Mouse (Mus musculus) limb, embryonic 15.5 days (tissue): Measurements from ENCODE around the gene Tma7. TPM values are rescaled to one million over a fixed set of nuclear protein-coding genes. Genes with fewer than 3 reads are reported as not detected.
A peak's percentile ranks its signal among the peaks of the same experiment; 100 is the strongest.

Experiments
- ATAC-seq: fragments of 200-750 bp; cut with Nextera tagmentation; 2 replicates; pipeline ENCODE4 v1.8.0; 2017; ENCODE audit warnings: low read depth, moderate TSS enrichment; ENCODE audit not compliant: insufficient number of reproducible peaks, low FRiP score, low TSS enrichment
- H3K27ac ChIP-seq: fragments of 300-500 bp; sonication (generic); 2 replicates; pipeline ENCODE4 v1.5.1; 2015; ENCODE audit warnings: moderate library complexity, mild to moderate bottlenecking, inconsistent platforms
- H3K27me3 ChIP-seq: fragments of 300-500 bp; sonication (generic); 2 replicates; pipeline ENCODE4 v1.6.1; 2015; ENCODE audit warnings: inconsistent platforms
- H3K36me3 ChIP-seq: fragments of 300-500 bp; sonication (generic); 2 replicates; pipeline ENCODE4 v1.6.1; 2015; ENCODE audit warnings: inconsistent platforms
- H3K4me1 ChIP-seq: fragments of 300-500 bp; sonication (generic); 2 replicates; pipeline ENCODE4 v1.6.1; 2015; ENCODE audit warnings: inconsistent platforms
- H3K4me2 ChIP-seq: fragments of 300-500 bp; sonication (generic); 2 replicates; pipeline ENCODE4 v1.6.1; 2015; ENCODE audit warnings: mild to moderate bottlenecking, inconsistent platforms
- H3K4me3 ChIP-seq: fragments of 300-500 bp; sonication (generic); 2 replicates; pipeline ENCODE4 v1.5.1; 2015; ENCODE audit warnings: mild to moderate bottlenecking, inconsistent platforms
- H3K9ac ChIP-seq: fragments of 300-500 bp; sonication (generic); 2 replicates; pipeline ENCODE4 v1.6.1; 2015; ENCODE audit warnings: inconsistent platforms
- H3K9me3 ChIP-seq: fragments of 300-500 bp; sonication (generic); 2 replicates; pipeline ENCODE4 v1.6.1; 2016; ENCODE audit warnings: inconsistent platforms
- WGBS: fragments of 180-500 bp; shearing (Covaris S2); methylation state at CpG from one replicate; pipeline ENCODE4 v1.1.7; 2015; 5-methylcytosine and 5-hydroxymethylcytosine counted together
- polyA plus RNA-seq: library from polyadenylated mRNA; unstranded; fragments of >200 nt; fragmentation: Nextera tagmentation; extraction: Ambion mirVana; gene quantifications from 2 replicates; pipeline ENCODE4 v1.2.1, GENCODE M21; 2015

The Tma7 gene
- 487 and 558 TPM in 2 replicates for polyA plus RNA-seq

DNA sequence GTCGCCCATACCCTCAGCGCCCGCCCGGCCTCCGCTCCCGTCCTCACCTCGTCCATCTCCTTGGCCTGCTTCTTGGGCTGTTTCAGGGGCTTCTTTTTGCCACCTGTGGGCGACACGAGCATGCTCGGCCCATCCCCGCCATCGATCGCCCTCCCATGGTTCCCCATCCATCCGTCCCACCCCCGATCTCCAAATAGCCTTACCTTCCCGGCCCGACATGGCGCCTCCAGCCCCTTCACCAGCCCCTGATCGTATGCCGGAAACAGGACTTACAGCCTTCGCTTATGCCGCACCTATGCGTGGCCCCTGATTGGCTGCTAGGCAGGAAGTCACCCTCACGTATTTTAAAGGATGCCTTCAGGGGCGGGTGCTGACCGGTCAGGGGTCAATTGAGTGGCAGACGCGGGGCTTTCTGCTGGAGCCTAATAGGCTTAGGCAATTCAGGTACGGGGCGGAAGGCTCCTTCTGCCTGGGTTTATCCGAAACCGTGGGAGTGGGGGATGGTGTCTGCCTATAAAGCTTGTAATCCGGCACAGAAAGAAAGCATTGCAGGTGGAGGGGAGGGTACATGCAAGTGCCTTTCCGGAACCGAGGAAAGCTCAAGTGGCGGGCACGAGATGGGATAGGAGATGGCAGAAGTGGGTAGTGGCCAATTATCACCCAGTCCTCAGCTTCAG is at the start of gene Tma7, which contains the start of gene Ccdc51:
Gene Tma7 (minus strand): TSS at position 464 of the 677 bp plus-strand sequence.
Gene Ccdc51 (plus strand): TSS at position 370 of the 677 bp plus-strand sequence.
- H3K27ac ChIP-seq, result peak within 1 kb of the TSS; percentile 81
- under 1% methylated on average over 37 of the region's 37 CpGs for WGBS
- H3K9me3 ChIP-seq, result no peaks in the 10 kb centered on the region
- H3K36me3 ChIP-seq, result peaks cover 24% of the 10 kb centered on the region
- H3K9ac ChIP-seq, result peak within 1 kb of the TSS; percentile 83
- H3K27me3 ChIP-seq, result no peaks in the 10 kb centered on the region
- peak; percentile 93 for ATAC-seq
- peak within 1 kb of the TSS; percentile 77 for H3K4me3 ChIP-seq
- H3K4me1 ChIP-seq, result peaks cover 20% of the 10 kb centered on the region
- peak within 1 kb of the TSS; percentile 65 for H3K4me2 ChIP-seq

DNA sequence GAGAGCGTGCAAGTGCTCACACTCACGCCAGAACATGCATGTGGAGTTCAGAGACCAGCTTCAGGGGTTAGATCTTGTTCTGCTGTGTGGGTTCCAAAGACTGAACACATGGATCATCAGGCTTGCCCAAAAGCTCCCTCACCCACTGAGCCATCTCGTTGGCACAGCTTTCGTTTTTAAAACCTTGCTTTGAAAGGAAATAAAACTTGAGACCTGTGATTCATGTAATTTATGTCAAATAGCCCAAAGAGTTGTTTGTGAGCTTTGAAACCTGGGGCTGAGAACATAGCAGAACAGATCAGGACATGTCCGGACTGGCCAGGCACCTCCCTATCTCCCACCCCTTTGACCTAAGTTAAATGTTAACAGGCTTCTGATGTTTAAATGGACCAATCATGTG is 47.7 kb upstream of the Tma7 start:
- Histone ChIP-seq H3K4me3 (no peak overlapping the region), H3K27me3 (no peaks in the 10 kb centered on the region), H3K36me3 (no peaks in the 10 kb centered on the region), H3K4me1 (no peaks in the 10 kb centered on the region), H3K9ac (no peak overlapping the region), H3K4me2 (no peak overlapping the region), H3K27ac (no peak overlapping the region), H3K9me3 (no peaks in the 10 kb centered on the region)
- ATAC-seq, result no peak
- WGBS, result 77% methylated on average over 5 of the region's 5 CpGs

DNA sequence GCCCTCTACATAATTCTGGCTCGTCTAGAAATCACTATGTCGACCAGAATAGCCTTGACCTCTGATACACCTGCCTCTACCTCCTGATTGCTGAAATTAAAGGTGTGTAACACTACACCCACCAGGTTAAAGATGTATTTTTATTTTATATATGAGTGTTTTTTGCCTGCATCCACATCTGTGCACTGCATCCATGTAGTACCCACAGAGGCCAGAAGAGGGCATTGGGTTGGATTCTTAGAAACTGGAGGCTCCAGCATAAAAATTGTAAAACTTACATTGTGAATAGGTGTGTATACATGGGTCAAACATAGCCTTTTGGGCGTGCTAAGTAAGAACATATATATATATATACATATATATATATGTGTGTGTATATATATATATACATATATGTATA is 45.8 kb upstream of the Tma7 start:
- Histone ChIP-seq H3K4me1 (peaks cover 3% of the 10 kb centered on the region; the same call in 1 of the 2 replicates), H3K9me3 (no peaks in the 10 kb centered on the region), H3K4me3 (no peak overlapping the region), H3K27me3 (no peaks in the 10 kb centered on the region), H3K9ac (no peak overlapping the region), H3K4me2 (no peak overlapping the region), H3K36me3 (no peaks in the 10 kb centered on the region), H3K27ac (no peak overlapping the region)
- 58% methylated on average over 3 of the region's 3 CpGs for WGBS
- ATAC-seq, result no peak

DNA sequence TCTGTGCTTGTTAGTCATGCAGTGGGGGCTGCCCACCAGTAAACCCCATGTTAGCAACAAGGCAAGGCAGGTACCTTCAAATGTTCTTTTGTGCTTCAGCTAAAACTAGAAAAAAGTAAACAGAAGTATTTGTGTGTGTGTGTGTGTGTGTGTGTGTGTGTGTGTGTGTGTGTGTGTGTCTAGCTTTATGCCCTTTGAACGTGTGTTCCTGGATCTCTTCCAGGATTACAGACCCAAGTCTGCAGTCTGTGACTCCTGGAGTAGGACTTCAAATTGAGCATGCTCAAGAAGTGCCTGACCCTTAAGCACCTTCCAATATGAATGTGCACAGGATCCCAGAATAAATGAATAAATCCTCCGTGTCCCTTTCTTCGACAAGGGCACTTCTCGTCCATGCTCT is 44.7 kb upstream of the Tma7 start:
- H3K4me2 ChIP-seq, result no peak overlapping the region
- no peak for ATAC-seq
- no peak overlapping the region for H3K27ac ChIP-seq
- no peaks in the 10 kb centered on the region for H3K27me3 ChIP-seq
- no peaks in the 10 kb centered on the region for H3K36me3 ChIP-seq
- WGBS, result 84% methylated on average over 4 of the region's 4 CpGs
- H3K4me3 ChIP-seq, result no peak overlapping the region
- no peaks in the 10 kb centered on the region for H3K9me3 ChIP-seq
- peaks cover 3% of the 10 kb centered on the region; the same call in 1 of the 2 replicates for H3K4me1 ChIP-seq
- no peak overlapping the region for H3K9ac ChIP-seq

DNA sequence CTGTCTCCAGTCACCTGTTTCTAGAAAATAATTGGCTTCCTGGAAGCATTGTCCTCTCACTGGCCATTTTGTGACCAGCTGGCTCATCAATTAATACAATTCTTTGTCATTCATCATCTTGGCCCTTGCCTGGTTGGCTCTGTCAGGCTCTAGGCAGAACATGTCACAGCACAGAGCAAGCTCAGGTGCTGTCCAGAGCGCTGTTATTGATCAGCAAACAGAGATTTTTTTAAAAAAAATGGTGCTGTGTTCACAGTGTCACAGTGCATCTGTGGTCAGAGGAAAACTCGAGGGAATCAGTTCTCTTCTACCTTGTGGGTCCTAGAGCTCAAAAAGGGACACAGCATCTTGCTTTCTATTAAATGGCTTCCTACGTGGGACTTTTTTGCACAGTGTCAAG is 43.1 kb upstream of the Tma7 start:
- no peaks in the 10 kb centered on the region for H3K9me3 ChIP-seq
- H3K27ac ChIP-seq, result no peak overlapping the region
- no peak overlapping the region for H3K4me2 ChIP-seq
- WGBS, result 66% methylated on average over 3 of the region's 3 CpGs
- no peaks in the 10 kb centered on the region for H3K36me3 ChIP-seq
- H3K9ac ChIP-seq, result no peak overlapping the region
- H3K4me3 ChIP-seq, result no peak overlapping the region
- H3K4me1 ChIP-seq, result peaks cover 3% of the 10 kb centered on the region; the same call in 1 of the 2 replicates
- no peak for ATAC-seq
- no peaks in the 10 kb centered on the region for H3K27me3 ChIP-seq

DNA sequence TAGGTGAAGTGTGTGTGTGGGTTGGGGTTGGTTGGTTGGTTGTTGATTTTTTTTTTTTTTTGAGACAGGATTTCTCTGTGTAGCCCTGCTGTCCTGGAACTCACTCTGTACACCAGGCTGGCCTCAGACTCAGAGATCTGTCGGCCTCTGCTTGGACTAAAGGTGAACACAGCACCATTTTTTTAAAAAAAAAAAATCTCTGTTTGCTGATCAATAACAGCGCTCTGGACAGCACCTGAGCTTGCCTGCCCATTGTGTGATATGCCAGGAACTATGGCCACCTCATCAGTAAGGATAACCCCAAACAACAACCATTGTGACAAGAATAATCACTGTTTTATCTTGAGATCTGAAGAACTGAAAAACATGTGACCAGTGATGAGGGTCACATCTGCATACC is 42.7 kb upstream of the Tma7 start:
- no peaks in the 10 kb centered on the region for H3K9me3 ChIP-seq
- no peak overlapping the region for H3K27ac ChIP-seq
- WGBS, result 84% methylated on average over 2 of the region's 2 CpGs
- no peaks in the 10 kb centered on the region for H3K27me3 ChIP-seq
- H3K4me1 ChIP-seq, result peaks cover 3% of the 10 kb centered on the region; the same call in 1 of the 2 replicates
- no peaks in the 10 kb centered on the region for H3K36me3 ChIP-seq
- H3K4me2 ChIP-seq, result no peak overlapping the region
- ATAC-seq, result no peak
- no peak overlapping the region for H3K9ac ChIP-seq
- no peak overlapping the region for H3K4me3 ChIP-seq

DNA sequence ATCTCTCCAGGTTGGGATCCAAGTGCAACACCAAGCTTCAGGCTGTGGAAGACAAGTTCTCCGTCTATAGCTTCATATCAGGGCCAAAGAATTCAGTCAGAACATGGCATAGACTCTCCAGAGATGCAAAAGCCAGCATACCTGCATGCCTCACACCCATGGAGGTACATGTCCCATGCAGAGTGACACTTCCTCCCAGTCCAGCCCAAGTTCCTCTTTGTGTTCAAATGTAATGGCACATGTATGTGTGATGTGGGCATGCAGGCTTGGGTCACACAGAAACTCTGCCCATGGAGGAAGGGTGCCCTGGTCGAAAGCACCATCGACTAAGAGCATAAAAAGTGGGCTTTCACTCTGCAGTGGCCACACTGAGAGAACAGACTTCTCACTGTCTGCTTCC is 41.8 kb upstream of the Tma7 start:
- Histone ChIP-seq H3K4me2 (no peak overlapping the region), H3K9me3 (no peaks in the 10 kb centered on the region), H3K36me3 (peaks cover under 1% of the 10 kb centered on the region; the same call in 1 of the 2 replicates), H3K27me3 (no peaks in the 10 kb centered on the region), H3K9ac (no peak overlapping the region), H3K4me1 (peaks cover 3% of the 10 kb centered on the region; the same call in 1 of the 2 replicates), H3K27ac (no peak overlapping the region), H3K4me3 (no peak overlapping the region)
- 83% methylated on average over 3 of the region's 3 CpGs for WGBS
- no peak for ATAC-seq

DNA sequence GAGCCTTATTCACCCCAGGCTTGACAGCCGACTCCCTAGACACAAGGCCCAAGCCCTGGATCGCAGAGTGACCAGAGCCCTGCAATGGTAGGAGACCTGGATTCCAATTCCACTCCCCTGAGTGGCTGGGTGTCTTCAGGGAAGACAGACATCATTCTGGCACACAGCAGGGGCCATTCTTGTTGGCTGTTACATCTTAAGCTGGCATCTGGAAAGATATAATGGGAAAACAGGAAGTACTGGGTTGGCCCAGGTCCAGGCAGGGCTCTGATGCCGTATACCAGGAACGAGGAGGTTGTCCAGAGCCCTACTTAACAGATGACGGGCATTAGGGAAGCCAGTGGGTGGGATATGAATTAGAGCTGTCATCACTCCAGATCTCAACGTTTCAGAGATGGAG is 40.9 kb upstream of the Tma7 start:
- peaks cover 3% of the 10 kb centered on the region; the same call in 1 of the 2 replicates for H3K4me1 ChIP-seq
- no peaks in the 10 kb centered on the region for H3K27me3 ChIP-seq
- no peak overlapping the region for H3K4me3 ChIP-seq
- no peak overlapping the region for H3K27ac ChIP-seq
- ATAC-seq, result no peak
- no peaks in the 10 kb centered on the region for H3K9me3 ChIP-seq
- WGBS, result 36% methylated on average over 6 of the region's 6 CpGs
- peaks cover 8% of the 10 kb centered on the region for H3K36me3 ChIP-seq
- H3K9ac ChIP-seq, result no peak overlapping the region
- H3K4me2 ChIP-seq, result no peak overlapping the region

DNA sequence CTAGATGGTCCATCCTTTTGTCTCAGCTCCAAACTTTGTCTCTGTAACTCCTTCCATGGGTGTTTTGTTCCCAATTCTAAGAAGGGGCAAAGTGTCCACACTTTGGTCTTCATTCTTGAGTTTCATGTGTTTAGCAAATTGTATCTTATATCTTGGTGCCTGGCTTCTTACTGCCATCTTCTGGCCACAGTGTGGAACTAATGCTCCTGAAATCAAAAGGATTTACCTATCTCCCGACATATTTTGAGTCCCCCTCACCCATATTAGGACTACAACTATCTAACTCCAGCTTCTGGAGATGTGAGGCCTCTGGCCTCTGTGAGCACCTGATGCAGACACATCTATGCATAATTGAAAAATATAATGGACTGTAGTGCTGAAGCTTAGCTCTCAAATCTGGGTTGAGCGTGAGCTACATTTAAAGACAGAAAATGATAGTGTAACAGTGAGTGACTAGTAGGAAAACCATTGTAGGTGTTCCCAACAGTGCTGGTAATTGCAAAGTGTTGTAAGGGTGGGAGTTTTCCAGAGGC is 40.2 kb upstream of the Tma7 start:
- Histone ChIP-seq H3K27me3 (no peaks in the 10 kb centered on the region), H3K4me1 (peaks cover 3% of the 10 kb centered on the region; the same call in 1 of the 2 replicates), H3K4me3 (no peak overlapping the region), H3K9ac (no peak overlapping the region), H3K9me3 (no peaks in the 10 kb centered on the region), H3K36me3 (peaks cover 13% of the 10 kb centered on the region), H3K27ac (no peak overlapping the region), H3K4me2 (no peak overlapping the region)
- no peak for ATAC-seq
- WGBS, result 46% methylated on average over 2 of the region's 2 CpGs

DNA sequence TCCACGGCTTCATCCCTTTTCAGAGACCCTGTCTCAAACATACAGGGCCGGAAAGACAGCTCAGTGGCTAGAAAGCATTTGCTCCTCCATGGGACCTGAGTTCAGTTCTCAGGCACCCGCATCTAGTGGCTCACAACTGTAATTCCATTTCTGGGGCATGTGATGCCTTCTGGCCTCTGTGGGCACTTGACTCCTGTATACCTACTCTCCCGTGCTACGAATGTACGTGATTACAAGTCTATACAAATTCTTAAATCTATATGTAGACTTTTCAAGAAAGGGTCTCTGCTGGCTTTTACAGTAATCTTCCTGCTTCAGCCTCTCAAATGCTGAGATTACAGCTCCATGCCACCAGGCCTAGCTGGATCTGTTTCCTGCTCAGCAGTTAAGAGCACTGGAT is 38.6 kb upstream of the Tma7 start:
- Histone ChIP-seq H3K9me3 (no peaks in the 10 kb centered on the region), H3K27ac (no peak overlapping the region), H3K4me2 (no peak overlapping the region), H3K9ac (no peak overlapping the region), H3K4me3 (no peak overlapping the region), H3K36me3 (peaks cover 29% of the 10 kb centered on the region), H3K4me1 (peaks cover 3% of the 10 kb centered on the region; the same call in 1 of the 2 replicates), H3K27me3 (no peaks in the 10 kb centered on the region)
- 88% methylated on average over 6 of the region's 6 CpGs for WGBS
- no peak for ATAC-seq

DNA sequence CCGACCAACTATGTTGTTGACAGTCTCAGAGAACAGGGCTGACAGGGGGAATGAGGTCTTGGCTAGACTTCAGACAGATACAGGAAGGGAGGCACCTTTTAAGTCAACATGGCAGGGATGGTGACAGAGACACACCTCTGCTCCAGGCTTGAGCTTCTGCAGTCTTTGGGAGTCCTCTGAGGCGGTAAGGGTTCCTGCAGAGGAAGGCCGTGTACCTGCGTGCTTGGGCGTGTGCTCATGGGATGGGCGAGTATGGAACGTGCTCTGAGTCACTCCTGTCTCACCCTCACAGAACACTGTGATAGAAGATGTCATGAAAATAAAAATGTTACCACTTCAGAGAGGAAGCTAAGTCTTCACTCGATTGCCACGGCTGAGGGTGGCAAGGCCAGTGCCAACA is 37.2 kb upstream of the Tma7 start:
- 81% methylated on average over 9 of the region's 9 CpGs for WGBS
- peak overlapping the region; percentile 39; the same call in 1 of the 2 replicates for H3K27ac ChIP-seq

DNA sequence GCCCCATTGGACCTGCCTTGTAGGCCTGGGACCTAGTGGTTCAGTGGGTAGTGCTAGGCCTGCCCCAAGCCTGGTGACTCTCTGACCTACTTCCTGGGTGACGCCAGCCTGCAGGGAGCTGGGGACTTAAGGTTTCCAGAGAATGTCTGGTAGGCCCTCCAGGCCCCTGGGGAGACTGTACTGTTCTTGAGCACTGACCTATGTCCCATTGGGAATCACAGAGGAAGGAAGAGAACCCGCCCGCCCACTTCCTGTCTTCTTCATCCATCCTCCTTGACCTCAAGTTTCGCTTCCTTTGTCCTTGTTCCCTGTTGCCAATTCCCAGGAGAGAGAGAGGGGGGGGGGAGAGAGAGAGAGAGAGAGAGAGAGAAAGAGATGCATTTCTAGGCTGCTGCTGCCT is 35.7 kb upstream of the Tma7 start:
- no peak overlapping the region for H3K4me2 ChIP-seq
- ATAC-seq, result no peak
- H3K27ac ChIP-seq, result 0 out of 2 replicates have a peak overlapping the region, but pooled peaks have one; percentile 1
- no peaks in the 10 kb centered on the region for H3K4me1 ChIP-seq
- no peaks in the 10 kb centered on the region for H3K27me3 ChIP-seq
- H3K36me3 ChIP-seq, result peaks cover 56% of the 10 kb centered on the region
- whole genome bisulfite sequencing, result 88% methylated on average over 4 of the region's 4 CpGs
- H3K9me3 ChIP-seq, result no peaks in the 10 kb centered on the region
- no peak overlapping the region for H3K4me3 ChIP-seq
- no peak overlapping the region for H3K9ac ChIP-seq

More for the DNA sequence above, 37.2 kb upstream of the Tma7 start:
- Histone ChIP-seq H3K27me3 (no peaks in the 10 kb centered on the region), H3K9ac (no peak overlapping the region), H3K4me3 (no peak overlapping the region), H3K4me2 (no peak overlapping the region), H3K4me1 (peaks cover 3% of the 10 kb centered on the region; the same call in 1 of the 2 replicates), H3K9me3 (no peaks in the 10 kb centered on the region), H3K36me3 (peaks cover 43% of the 10 kb centered on the region)
- ATAC-seq, result peak; percentile 66; the same call in 1 of the 2 replicates
